Mouse (Mus musculus) liver, embryonic 16.5 days (tissue): Measurements from ENCODE around the gene Fam168b. TPM values are rescaled to one million over a fixed set of nuclear protein-coding genes. Genes with fewer than 3 reads are reported as not detected.

Experiments
- ATAC-seq: fragments of 200-750 bp; cut with Nextera tagmentation; 2 replicates; pipeline ENCODE4 v1.8.0; 2017; ENCODE audit warnings: low read depth, mild to moderate bottlenecking, moderate number of reproducible peaks, moderate library complexity
- H3K27ac ChIP-seq: fragments of 300-500 bp; sonication (generic); 2 replicates; pipeline ENCODE4 v1.5.1; 2014; ENCODE audit warnings: mild to moderate bottlenecking, low read length
- H3K27me3 ChIP-seq: fragments of 300-500 bp; sonication (generic); 2 replicates; pipeline ENCODE4 v1.6.1; 2014; ENCODE audit warnings: low read depth, low read length, mixed read lengths; ENCODE audit not compliant: control insufficient read depth, insufficient read depth
- H3K36me3 ChIP-seq: fragments of 300-500 bp; sonication (generic); 2 replicates; pipeline ENCODE4 v1.6.1; 2014; ENCODE audit warnings: mild to moderate bottlenecking; ENCODE audit not compliant: control insufficient read depth, insufficient read depth
- H3K4me1 ChIP-seq: fragments of 300-500 bp; sonication (generic); 2 replicates; pipeline ENCODE4 v1.6.1; 2014; ENCODE audit warnings: low read depth, low read length, mixed read lengths; ENCODE audit not compliant: control insufficient read depth
- H3K4me2 ChIP-seq: fragments of 300-500 bp; sonication (generic); 2 replicates; pipeline ENCODE4 v1.6.1; 2014; ENCODE audit warnings: low read depth, low read length, mixed read lengths
- H3K4me3 ChIP-seq: fragments of 300-500 bp; sonication (generic); 2 replicates; pipeline ENCODE4 v1.5.1; 2014; ENCODE audit warnings: low read depth, mild to moderate bottlenecking, low read length
- H3K9ac ChIP-seq: fragments of 300-500 bp; sonication (generic); 2 replicates; pipeline ENCODE4 v1.6.1; 2014; ENCODE audit warnings: low read depth, low read length
- H3K9me3 ChIP-seq: fragments of 300-500 bp; sonication (generic); replicated peaks from 2 replicates; pipeline ENCODE4 v1.6.1; 2016; ENCODE audit warnings: low read length; ENCODE audit not compliant: control insufficient read depth
- WGBS: fragments of 180-500 bp; shearing (Covaris S2); extraction: QIAGEN DNeasy Blood & Tissue Kit; methylation state at CpG from one replicate; pipeline ENCODE4 v1.1.7; 2014; ENCODE audit not compliant: insufficient replicate concordance; 5-methylcytosine and 5-hydroxymethylcytosine counted together
- polyA plus RNA-seq: library from polyadenylated mRNA; unstranded; fragments of >200 nt; fragmentation: Nextera tagmentation; extraction: Ambion mirVana; gene quantifications from 2 replicates; pipeline ENCODE4 v1.2.1, GENCODE M21; 2015

The Fam168b gene
- polyA plus RNA-seq, 1 experiment from 2014 or later, result 13.5 TPM

DNA sequence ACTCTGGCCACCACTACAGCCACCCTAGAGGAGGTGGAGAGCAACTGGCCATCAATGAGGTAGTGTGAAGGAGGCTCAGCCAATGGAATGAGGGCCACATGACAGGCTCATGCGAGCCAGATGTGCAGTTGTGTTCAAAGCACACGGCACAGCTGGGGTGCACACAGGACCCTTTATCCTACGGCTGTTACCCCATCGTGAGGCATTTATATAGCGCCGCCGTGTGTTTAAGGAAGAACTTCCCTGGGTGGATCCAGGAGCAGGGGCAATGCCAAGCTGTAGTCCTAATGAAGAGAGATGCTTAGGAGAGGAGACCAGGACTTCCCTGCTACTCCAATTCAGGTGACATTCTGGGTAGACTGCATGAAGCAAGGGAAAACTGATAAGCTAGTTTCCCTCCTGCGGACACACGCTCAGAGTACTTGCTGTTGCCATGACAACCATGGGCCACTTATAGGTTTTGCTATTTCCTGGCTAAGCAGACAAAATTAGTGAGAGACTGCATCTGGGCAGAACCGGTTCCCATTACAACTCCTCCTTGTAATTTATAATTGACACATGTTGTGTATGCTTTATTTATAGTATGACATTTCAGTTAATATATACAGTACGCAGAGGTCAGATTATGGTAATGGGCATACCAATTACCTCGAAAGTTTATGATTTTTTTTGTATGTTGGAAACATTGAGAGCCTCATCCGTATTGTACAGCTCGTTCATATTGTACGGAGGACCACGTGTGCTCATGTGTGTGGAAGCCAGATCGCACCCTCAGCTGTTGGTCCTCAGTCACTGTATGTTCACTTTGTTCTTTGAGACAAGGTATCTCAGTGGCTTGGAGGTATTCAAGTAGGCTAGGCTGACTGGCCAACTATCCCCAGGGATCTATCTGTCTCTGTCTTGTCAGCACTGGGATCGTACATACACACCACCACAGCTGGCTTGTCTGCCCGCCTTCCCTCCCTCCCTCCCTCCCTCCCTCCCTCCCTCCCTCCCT, 49.3 kb downstream of the Fam168b start:
- Histone ChIP-seq H3K36me3 (no peaks in the 10 kb centered on the region), H3K4me1 (no peaks in the 10 kb centered on the region), H3K4me3 (no peak overlapping the region), H3K4me2 (no peak overlapping the region), H3K27me3 (no peaks in the 10 kb centered on the region), H3K27ac (no peak overlapping the region), H3K9ac (no peak overlapping the region), H3K9me3 (no peaks in the 10 kb centered on the region)
- WGBS, result 62% methylated on average over 19 of the region's 19 CpGs
- ATAC-seq, result no peak

DNA sequence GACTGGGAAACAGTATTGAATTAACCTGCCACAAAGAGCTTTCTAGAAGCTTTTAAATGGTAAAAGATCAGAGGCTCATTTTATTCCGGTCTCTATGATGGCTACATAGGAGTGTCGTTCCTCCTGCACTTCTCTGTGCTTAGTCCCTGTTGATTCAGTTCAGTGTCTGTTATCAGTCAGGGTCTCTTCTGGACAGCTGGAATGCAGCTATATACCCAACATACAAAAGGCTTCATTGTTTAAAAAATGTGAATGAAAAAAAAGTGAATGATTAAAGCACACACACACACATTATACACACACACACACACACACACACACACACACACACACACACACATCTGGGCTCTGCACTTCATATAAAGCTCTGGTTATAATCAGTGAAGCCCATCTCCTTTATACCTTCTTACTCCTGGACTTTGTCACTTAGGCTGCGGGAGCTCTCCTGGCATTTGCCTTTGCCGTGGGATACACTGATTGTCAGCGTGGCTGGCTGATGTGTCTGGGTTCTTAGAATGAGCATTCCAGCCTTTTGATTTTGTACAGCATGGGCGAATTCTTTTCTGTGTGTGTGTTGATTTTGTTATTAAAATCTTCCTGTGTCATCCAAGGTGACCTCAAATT, 59.2 kb downstream of the Fam168b start:
- H3K27ac ChIP-seq, result no peak overlapping the region
- no peak overlapping the region for H3K4me2 ChIP-seq
- no peaks in the 10 kb centered on the region for H3K4me1 ChIP-seq
- H3K36me3 ChIP-seq, result no peaks in the 10 kb centered on the region
- H3K9ac ChIP-seq, result no peak overlapping the region
- WGBS, result 51% methylated on average over 6 of the region's 6 CpGs
- H3K9me3 ChIP-seq, result no peaks in the 10 kb centered on the region
- no peaks in the 10 kb centered on the region for H3K27me3 ChIP-seq
- ATAC-seq, result no peak
- H3K4me3 ChIP-seq, result no peak overlapping the region

GRCm38 (mm10) chr1:34775870-34776269, 67.0 kb downstream of the Fam168b start:
- ATAC-seq, result no peak
- H3K36me3 ChIP-seq, result no peaks in the 10 kb centered on the region
- H3K9me3 ChIP-seq, result no peaks in the 10 kb centered on the region
- H3K27ac ChIP-seq, result no peak overlapping the region
- no peak overlapping the region for H3K9ac ChIP-seq
- no peak overlapping the region for H3K4me3 ChIP-seq
- H3K4me1 ChIP-seq, result no peaks in the 10 kb centered on the region
- no peaks in the 10 kb centered on the region for H3K27me3 ChIP-seq
- H3K4me2 ChIP-seq, result no peak overlapping the region
- 74% methylated on average over 3 of the region's 3 CpGs for WGBS

DNA sequence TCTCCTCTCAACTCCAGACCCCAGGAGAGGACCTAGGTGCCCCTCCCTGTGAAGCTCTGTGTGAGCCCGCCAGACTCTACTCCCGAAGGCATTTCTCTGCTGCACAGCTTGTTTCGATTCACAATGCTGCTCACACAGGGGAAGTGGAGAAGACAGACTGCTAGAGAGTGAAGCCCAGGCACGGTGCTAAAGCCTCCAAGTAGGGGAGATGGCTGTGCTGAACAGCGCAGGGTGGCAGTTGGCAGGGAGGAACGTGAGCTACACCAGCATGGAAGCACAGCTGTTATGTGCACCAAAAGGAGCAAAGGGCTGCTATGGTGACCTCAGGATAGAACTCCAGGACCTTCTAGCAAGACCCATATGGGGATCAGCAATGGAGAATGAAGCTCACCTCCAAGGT, 74.0 kb downstream of the Fam168b start:
- 56% methylated on average over 6 of the region's 6 CpGs for WGBS
- no peaks in the 10 kb centered on the region for H3K4me1 ChIP-seq
- no peaks in the 10 kb centered on the region for H3K36me3 ChIP-seq
- H3K4me3 ChIP-seq, result no peak overlapping the region
- no peak overlapping the region for H3K4me2 ChIP-seq
- no peak overlapping the region for H3K27ac ChIP-seq
- no peaks in the 10 kb centered on the region for H3K9me3 ChIP-seq
- H3K9ac ChIP-seq, result no peak overlapping the region
- H3K27me3 ChIP-seq, result no peaks in the 10 kb centered on the region
- ATAC-seq, result no peak

DNA sequence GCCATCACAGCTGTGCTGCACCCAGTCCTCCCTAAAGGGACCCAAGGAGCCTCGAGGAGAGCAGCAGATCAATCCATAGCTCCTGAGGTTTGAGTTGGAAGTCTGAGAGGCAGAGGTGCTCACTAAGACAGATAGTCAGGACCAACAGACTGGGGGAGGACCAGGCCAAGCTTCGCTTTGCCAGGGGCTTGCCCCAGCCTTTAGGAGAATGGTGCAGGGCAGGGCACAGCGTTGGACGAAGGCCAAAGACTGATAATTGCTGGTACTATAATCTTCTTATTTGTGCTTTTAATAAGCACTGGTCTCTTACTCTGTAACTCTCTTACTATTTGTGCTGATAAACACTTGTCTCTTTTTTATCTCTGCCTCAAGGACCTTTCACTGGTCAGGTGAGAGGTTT, 75.0 kb downstream of the Fam168b start:
- no peaks in the 10 kb centered on the region for H3K36me3 ChIP-seq
- no peak overlapping the region for H3K4me2 ChIP-seq
- no peaks in the 10 kb centered on the region for H3K27me3 ChIP-seq
- ATAC-seq, result no peak
- H3K9ac ChIP-seq, result no peak overlapping the region
- no peak overlapping the region for H3K27ac ChIP-seq
- WGBS, result 29% methylated on average over 4 of the region's 4 CpGs
- H3K4me1 ChIP-seq, result no peaks in the 10 kb centered on the region
- H3K9me3 ChIP-seq, result no peaks in the 10 kb centered on the region
- no peak overlapping the region for H3K4me3 ChIP-seq

GRCm38 (mm10) chr1:34766899-34767298, 76.0 kb downstream of the Fam168b start:
- WGBS, result 40% methylated on average over 1 of the region's 1 CpGs
- no peak for ATAC-seq
- no peak overlapping the region for H3K27ac ChIP-seq
- no peaks in the 10 kb centered on the region for H3K27me3 ChIP-seq
- no peak overlapping the region for H3K9ac ChIP-seq
- H3K36me3 ChIP-seq, result no peaks in the 10 kb centered on the region
- no peaks in the 10 kb centered on the region for H3K9me3 ChIP-seq
- H3K4me2 ChIP-seq, result no peak overlapping the region
- no peaks in the 10 kb centered on the region for H3K4me1 ChIP-seq
- no peak overlapping the region for H3K4me3 ChIP-seq

Other genes starting within 250 kb of the Fam168b start
- 9.1 and 10.6 TPM in 2 replicates for gene Plekhb2, start 6.9 kb upstream of the Fam168b start, polyA plus RNA-seq